Mouse (Mus musculus) myocyte (in vitro differentiated cells): Measurements from ENCODE around the gene Cic.

Experiments used
- CEBPB ChIP-seq: IDR thresholded peaks from 2 replicates; pipeline ENCODE4 v1.6.1; 2011; ENCODE audit warnings: mild to moderate bottlenecking, moderate library complexity; ENCODE audit not compliant: poor library complexity, insufficient read depth, severe bottlenecking
- E2F4 ChIP-seq: IDR thresholded peaks from one replicate; pipeline ENCODE4 v1.6.1; 2011; ENCODE audit warnings: mild to moderate bottlenecking, control low read depth, moderate library complexity; ENCODE audit not compliant: insufficient read depth
- MAX ChIP-seq: IDR thresholded peaks from one replicate; pipeline ENCODE4 v1.6.1; 2011; ENCODE audit warnings: low read depth, mild to moderate bottlenecking, control low read depth
- MYOD1 ChIP-seq, 3 experiments: IDR thresholded peaks; one replicate each; pipeline ENCODE4 v1.6.1; 2011; ENCODE audit warnings: control low read depth in 2 of 3, low read depth in 2 of 3, mild to moderate bottlenecking in 2 of 3, moderate library complexity in 1 of 3; ENCODE audit not compliant: insufficient read length in 2 of 3, control insufficient read depth in 1 of 3
- MYOG ChIP-seq, 3 experiments: IDR thresholded peaks; one replicate each; pipeline ENCODE4 v1.6.1; 2011; ENCODE audit warnings: control low read depth in 2 of 3, low read depth in 2 of 3, mild to moderate bottlenecking in 2 of 3; ENCODE audit not compliant: insufficient read length in 2 of 3, control insufficient read depth in 1 of 3, insufficient read depth in 1 of 3
- POLR2A ChIP-seq: IDR thresholded peaks from one replicate; pipeline ENCODE4 v1.6.1; 2011; ENCODE audit warnings: low read depth, mild to moderate bottlenecking, control low read depth, moderate library complexity; ENCODE audit not compliant: insufficient read length
- POLR2AphosphoS2 ChIP-seq: IDR thresholded peaks from one replicate; pipeline ENCODE4 v1.6.1; 2011; ENCODE audit warnings: low read depth, control low read depth; ENCODE audit not compliant: insufficient read length
- TCF12 ChIP-seq: IDR thresholded peaks from one replicate; pipeline ENCODE4 v1.6.1; 2011; ENCODE audit warnings: mild to moderate bottlenecking, control low read depth; ENCODE audit not compliant: poor library complexity, insufficient read depth, severe bottlenecking
- USF1 ChIP-seq: IDR thresholded peaks from one replicate; pipeline ENCODE4 v1.6.1; 2011; ENCODE audit warnings: low read depth, mild to moderate bottlenecking, control low read depth, moderate library complexity

GRCm38 (mm10) chr7:25240631-25241030 lies 26.9 kb upstream of the Cic start:
- TF ChIP-seq POLR2A = no peak
- TF ChIP-seq USF1 = no peak
- no peak for TF ChIP-seq MYOG (IDR thresholded peaks at IDR 0.05; ENCODE audit: control insufficient read depth in 1 of 3, insufficient read depth in 1 of 3, insufficient read length in 2 of 3, low read depth in 2 of 3)
- TF ChIP-seq MYOD1 (IDR thresholded peaks at IDR 0.05; ENCODE audit: control insufficient read depth in 1 of 3, insufficient read length in 2 of 3, low read depth in 2 of 3) = no peak
- TF ChIP-seq E2F4 = no peak
- no peak for TF ChIP-seq POLR2AphosphoS2
- TF ChIP-seq MAX = no peak
- no peak for TF ChIP-seq CEBPB
- TF ChIP-seq TCF12 = no peak
